Mouse (Mus musculus): ENCODE data around the gene Pcolce.

DNA sequence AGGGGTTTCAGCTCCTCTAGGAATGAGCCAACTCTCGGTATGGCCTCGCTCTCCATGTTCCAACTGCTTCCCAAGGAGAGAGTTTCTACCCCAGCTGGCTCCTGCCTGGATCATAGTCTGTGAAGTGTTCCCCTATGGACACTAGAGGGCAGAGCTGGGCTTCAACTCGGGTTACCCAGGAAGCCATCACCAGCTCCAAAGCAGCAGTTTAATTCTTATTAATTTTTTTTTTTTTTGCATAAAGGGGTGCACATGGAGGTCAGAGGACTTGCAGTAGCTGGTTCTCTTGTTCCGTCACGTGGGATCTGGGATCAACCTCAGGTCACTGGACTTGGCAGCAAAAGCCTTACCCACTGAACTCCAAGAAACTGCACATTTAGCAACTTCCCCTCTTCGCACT, 43.4 kb upstream of the Pcolce start:
- TF ChIP-seq POLR2AphosphoS5 (IDR thresholded peaks at IDR 0.05; ENCODE audit: borderline replicate concordance, low read depth, low read length) (no peak), CTCF (IDR thresholded peaks at IDR 0.05 in 2 of 3, conservative IDR thresholded peaks at IDR 0.05 in 1 of 3; ENCODE audit: control insufficient read depth in 1 of 3, insufficient read depth in 1 of 3, low read depth in 2 of 3, low read length in 3 of 3, poor library complexity in 1 of 3, severe bottlenecking in 1 of 3) (peak; percentile 63 to 84 (median 83)), SMC3 (IDR thresholded peaks at IDR 0.05; ENCODE audit: low read depth, low read length) (peak; percentile 82), HCFC1 (IDR thresholded peaks at IDR 0.05; ENCODE audit: low read depth, low read length) (no peak), NELFE (IDR thresholded peaks at IDR 0.05; ENCODE audit: low read depth, low read length) (no peak), ZC3H11A (IDR thresholded peaks at IDR 0.05; ENCODE audit: low read depth, low read length) (peak; percentile 74), USF1 (IDR thresholded peaks at IDR 0.05; ENCODE audit: low read depth, low read length) (no peak), BHLHE40 (IDR thresholded peaks at IDR 0.05; ENCODE audit: borderline replicate concordance, low read depth, low read length) (no peak), POLR2A (IDR thresholded peaks at IDR 0.05; ENCODE audit: control insufficient read depth in 1 of 2, insufficient read depth in 1 of 2, low read depth in 1 of 2, low read length in 2 of 2, poor library complexity in 1 of 2) (no peak), RCOR1 (IDR thresholded peaks at IDR 0.05; ENCODE audit: low read depth, low read length) (no peak), UBTF (IDR thresholded peaks at IDR 0.05; ENCODE audit: borderline replicate concordance, insufficient read depth, low read depth, low read length) (no peak), CHD1 (IDR thresholded peaks at IDR 0.05; ENCODE audit: low read depth, low read length) (no peak)

Measured in MEL (cell line).